Mouse (Mus musculus): ENCODE data around the gene Fras1. TPM values are rescaled to one million over a fixed set of nuclear protein-coding genes. Genes with fewer than 3 reads are reported as not detected.

The Fras1 gene
- polyA plus RNA-seq, 1 experiment from 2014 or later = 3.6 TPM

DNA sequence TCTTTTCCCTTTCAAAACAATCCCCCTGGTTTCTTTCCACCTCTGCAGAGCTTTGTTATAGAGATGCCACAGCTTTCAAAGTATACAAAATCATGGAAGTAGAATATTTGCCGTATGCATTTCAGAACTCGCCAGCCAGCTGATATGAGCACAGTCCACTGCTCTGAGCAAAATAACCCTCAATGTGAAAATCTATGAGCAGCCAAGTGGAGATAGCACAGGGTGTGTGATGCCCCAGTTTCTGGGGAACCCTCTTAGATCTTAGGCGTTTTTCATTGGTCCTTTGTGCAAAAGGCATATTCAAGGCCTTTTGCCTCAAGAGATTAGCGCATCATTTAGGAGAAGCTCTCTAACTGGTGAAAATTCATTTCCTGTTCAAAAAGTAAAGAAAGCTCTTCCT is 170.4 kb downstream of the Fras1 start:
- DNase-seq (ENCODE audit: low spot score) = no peak
- Histone ChIP-seq H3K36me3 (ENCODE audit: control insufficient read depth, insufficient read depth, low read length) (no peaks in the 10 kb centered on the region), H3K4me1 (ENCODE audit: control insufficient read depth, insufficient read depth, low read length) (no peaks in the 10 kb centered on the region), H3K27me3 (replicated peaks; ENCODE audit: control insufficient read depth, insufficient read depth, low read length) (no peaks in the 10 kb centered on the region), H3K4me3 (ENCODE audit: low read depth, low read length) (no peak overlapping the region), H3K9me3 (replicated peaks; ENCODE audit: control insufficient read depth, low read length) (no peaks in the 10 kb centered on the region), H3K27ac (ENCODE audit: low read depth, low read length) (no peak overlapping the region), H3K4me2 (ENCODE audit: low read length) (no peak overlapping the region), H3K9ac (ENCODE audit: low read length) (no peak overlapping the region)
- no peak for ATAC-seq
- WGBS = 90% methylated on average over 4 of the region's 4 CpGs

DNA sequence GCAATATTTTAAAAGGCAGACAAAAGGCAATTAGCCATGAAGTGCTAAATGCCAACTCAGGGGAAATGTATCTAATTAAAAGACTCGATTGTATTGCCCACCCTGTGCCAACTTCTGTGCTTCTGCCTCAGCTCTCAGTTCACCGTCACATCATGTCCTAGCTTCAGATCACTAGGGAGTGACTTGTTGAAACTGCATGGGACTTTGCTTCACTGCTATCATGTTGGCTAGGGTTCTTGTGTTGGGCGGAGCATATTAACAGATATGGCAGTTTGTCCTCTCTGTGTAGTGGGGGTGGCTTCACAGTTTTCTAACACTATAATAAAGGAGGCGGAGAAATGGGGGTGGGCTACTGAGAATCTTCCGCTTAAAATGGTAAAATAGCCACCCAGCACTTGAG is 172.2 kb downstream of the Fras1 start:
- Histone ChIP-seq H3K27me3 (replicated peaks; ENCODE audit: control insufficient read depth, insufficient read depth, low read length) (no peaks in the 10 kb centered on the region), H3K9ac (ENCODE audit: low read length) (no peak overlapping the region), H3K9me3 (replicated peaks; ENCODE audit: control insufficient read depth, low read length) (no peaks in the 10 kb centered on the region), H3K4me2 (ENCODE audit: low read length) (no peak overlapping the region), H3K4me1 (ENCODE audit: control insufficient read depth, insufficient read depth, low read length) (no peaks in the 10 kb centered on the region), H3K4me3 (ENCODE audit: low read depth, low read length) (no peak overlapping the region), H3K27ac (ENCODE audit: low read depth, low read length) (no peak overlapping the region), H3K36me3 (ENCODE audit: control insufficient read depth, insufficient read depth, low read length) (no peaks in the 10 kb centered on the region)
- WGBS = 83% methylated on average over 5 of the region's 5 CpGs
- DNase-seq (ENCODE audit: low spot score) (no peak), ATAC-seq (no peak)

DNA sequence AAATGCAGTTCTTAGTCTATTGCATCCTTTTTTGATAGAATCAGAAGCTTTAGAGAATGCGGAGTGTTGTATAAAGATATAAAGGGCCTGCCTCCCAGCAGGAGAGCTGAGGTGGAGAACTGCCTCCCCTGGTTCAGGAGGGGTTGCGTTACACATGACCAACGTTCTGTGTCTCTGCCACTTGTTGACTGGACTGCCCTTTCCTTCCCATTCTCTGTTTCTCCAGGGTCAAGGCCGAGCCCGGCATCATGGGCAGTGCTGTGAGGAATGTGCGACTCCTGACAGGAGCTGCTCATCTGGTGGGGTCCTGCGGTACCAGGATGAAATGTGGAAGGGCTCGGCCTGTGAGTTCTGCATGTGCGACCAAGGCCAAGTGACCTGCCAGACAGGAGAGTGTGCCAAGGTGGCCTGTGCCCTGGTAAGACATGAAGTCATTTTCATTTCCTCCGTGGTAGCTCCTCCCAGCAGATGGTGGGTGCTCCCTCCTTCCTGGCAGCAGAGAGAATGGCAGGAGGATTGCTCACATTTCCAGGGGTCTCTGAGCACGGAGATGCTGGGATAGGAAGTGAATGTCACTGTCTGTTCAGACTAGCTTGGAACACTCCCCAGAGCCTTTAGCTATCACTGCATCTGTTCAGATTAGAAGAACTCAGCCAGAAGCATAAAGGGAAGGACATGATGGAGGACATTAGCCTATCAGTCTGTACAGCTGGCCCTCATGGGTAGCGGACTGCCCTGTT is 181.4 kb downstream of the Fras1 start:
- DNase-seq (ENCODE audit: low spot score) (no peak), ATAC-seq (no peak)
- no peak overlapping the region for H3K9ac ChIP-seq (ENCODE audit: low read length)
- no peak overlapping the region for H3K4me3 ChIP-seq (ENCODE audit: low read depth, low read length)
- 91% methylated on average over 12 of the region's 12 CpGs for WGBS
- no peak overlapping the region for H3K4me2 ChIP-seq (ENCODE audit: low read length)
- H3K27ac ChIP-seq (ENCODE audit: low read depth, low read length) = no peak overlapping the region
- no peaks in the 10 kb centered on the region for H3K27me3 ChIP-seq (replicated peaks; ENCODE audit: control insufficient read depth, insufficient read depth, low read length)
- H3K9me3 ChIP-seq (replicated peaks; ENCODE audit: control insufficient read depth, low read length) = no peaks in the 10 kb centered on the region
- H3K36me3 ChIP-seq (ENCODE audit: control insufficient read depth, insufficient read depth, low read length) = no peaks in the 10 kb centered on the region
- no peaks in the 10 kb centered on the region for H3K4me1 ChIP-seq (ENCODE audit: control insufficient read depth, insufficient read depth, low read length)

DNA sequence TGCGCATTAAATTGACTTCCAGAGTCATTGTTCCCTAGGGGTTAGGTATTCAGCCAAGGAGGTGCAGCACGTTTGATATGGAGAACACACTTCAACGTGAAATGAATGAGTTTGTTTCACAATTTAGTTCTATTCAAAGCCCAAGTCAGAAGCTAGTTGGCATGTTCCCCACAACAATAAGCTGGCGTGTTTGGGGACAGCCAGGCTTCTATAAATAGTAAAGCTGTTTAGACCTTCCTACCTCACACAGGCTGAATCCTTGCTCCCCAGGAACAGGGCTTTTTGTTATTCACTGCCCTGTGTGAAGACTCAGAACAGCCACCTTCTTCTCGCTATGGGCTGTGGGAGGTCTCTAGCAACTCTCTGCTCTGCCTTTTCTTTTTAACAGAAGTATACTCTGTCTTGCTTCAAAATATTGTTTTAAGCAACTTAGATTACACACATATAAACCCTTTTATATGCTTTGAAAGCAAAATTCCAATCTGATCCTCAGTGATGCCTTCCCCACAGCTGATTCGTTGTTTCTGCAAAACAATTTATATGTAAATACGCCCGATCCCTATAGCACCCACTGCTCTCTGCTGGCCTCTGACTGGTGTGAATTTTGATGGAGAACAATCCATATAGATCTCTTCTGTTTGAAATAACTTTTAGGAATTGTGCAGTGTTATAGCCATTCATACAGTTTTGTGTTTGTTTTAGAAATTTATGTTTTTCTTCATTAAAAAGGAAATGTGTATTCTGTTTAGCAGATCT is 184.5 kb downstream of the Fras1 start:
- Histone ChIP-seq H3K27ac (ENCODE audit: low read depth, low read length) (no peak overlapping the region), H3K4me2 (ENCODE audit: low read length) (no peak overlapping the region), H3K4me3 (ENCODE audit: low read depth, low read length) (no peak overlapping the region), H3K9me3 (replicated peaks; ENCODE audit: control insufficient read depth, low read length) (no peaks in the 10 kb centered on the region), H3K9ac (ENCODE audit: low read length) (no peak overlapping the region), H3K4me1 (ENCODE audit: control insufficient read depth, insufficient read depth, low read length) (no peaks in the 10 kb centered on the region), H3K27me3 (replicated peaks; ENCODE audit: control insufficient read depth, insufficient read depth, low read length) (no peaks in the 10 kb centered on the region), H3K36me3 (ENCODE audit: control insufficient read depth, insufficient read depth, low read length) (no peaks in the 10 kb centered on the region)
- ATAC-seq (no peak), DNase-seq (ENCODE audit: low spot score) (no peak)
- 27% methylated on average over 8 of the region's 8 CpGs for WGBS

DNA sequence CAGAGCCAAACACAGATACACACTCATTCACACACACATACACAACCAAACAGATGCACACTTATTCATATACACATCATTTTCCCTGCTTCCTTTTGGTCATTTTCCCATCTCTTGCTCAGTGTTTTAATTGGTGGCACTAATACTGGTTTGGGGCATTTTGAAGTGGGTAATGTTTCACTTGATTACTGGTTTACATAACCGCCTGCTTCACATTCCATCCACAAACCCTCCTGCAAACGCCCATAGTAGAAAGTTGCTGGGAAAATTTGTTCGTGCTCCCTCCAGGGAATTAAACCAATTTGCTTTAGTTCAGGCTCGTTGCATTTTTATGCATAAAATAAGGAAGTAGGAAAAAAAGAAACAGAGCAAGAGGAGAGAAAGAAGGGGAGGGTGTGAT is 200.8 kb downstream of the Fras1 start:
- ATAC-seq (no peak), DNase-seq (ENCODE audit: low spot score) (no peak)
- Histone ChIP-seq H3K27ac (ENCODE audit: low read depth, low read length) (no peak overlapping the region), H3K4me2 (ENCODE audit: low read length) (no peak overlapping the region), H3K27me3 (replicated peaks; ENCODE audit: control insufficient read depth, insufficient read depth, low read length) (no peaks in the 10 kb centered on the region), H3K4me3 (ENCODE audit: low read depth, low read length) (no peak overlapping the region), H3K36me3 (ENCODE audit: control insufficient read depth, insufficient read depth, low read length) (no peaks in the 10 kb centered on the region), H3K4me1 (ENCODE audit: control insufficient read depth, insufficient read depth, low read length) (no peaks in the 10 kb centered on the region), H3K9ac (ENCODE audit: low read length) (no peak overlapping the region), H3K9me3 (replicated peaks; ENCODE audit: control insufficient read depth, low read length) (no peaks in the 10 kb centered on the region)
- WGBS = 72% methylated on average over 4 of the region's 4 CpGs

DNA sequence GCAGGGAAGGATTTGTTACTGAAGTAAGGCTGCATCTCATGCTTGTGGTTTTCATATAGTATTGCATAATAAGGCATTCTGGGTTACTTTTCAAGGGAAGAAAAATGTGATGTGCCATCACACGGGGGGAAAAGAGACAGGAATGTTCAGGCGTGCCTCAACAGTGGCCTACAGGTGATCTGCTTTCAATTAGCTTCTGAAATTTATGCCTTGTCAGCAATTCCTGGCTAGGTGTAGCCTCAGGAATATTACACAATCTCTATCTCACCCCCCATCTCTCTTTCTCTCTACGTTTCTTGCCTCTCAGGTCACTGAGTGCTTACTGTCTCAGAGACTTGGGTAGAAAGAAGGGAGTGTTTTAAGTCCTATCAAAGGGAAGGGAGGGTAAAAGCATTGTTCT is 204.9 kb downstream of the Fras1 start:
- no peak for ATAC-seq
- H3K27ac ChIP-seq (ENCODE audit: low read depth, low read length) = no peak overlapping the region
- 87% methylated on average over 3 of the region's 3 CpGs for WGBS

DNA sequence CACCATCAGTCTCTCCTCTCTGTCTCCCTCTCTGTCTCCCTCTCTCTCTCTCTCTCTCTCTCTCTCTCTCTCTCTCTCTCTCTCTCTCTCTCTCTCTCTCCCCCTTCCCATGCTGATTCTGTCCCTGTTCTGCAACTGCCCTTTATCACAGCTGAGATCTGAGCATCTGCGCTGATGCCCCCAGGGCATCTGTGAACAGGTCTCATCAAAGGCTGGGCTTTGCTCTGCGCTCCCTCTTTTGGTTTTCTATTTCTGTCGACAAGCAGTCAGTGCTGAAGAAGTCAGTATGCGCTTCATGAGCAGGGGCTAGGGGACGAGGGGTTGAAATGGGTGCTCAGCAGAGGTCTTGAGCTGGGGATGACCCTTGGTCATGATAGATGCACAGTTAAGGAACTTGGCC is 206.2 kb downstream of the Fras1 start:
- ATAC-seq (no peak), DNase-seq (ENCODE audit: low spot score) (no peak)
- no peak overlapping the region for H3K27ac ChIP-seq (ENCODE audit: low read depth, low read length)
- H3K9ac ChIP-seq (ENCODE audit: low read length) = no peak overlapping the region
- no peaks in the 10 kb centered on the region for H3K27me3 ChIP-seq (replicated peaks; ENCODE audit: control insufficient read depth, insufficient read depth, low read length)
- WGBS = 89% methylated on average over 5 of the region's 5 CpGs
- no peaks in the 10 kb centered on the region for H3K9me3 ChIP-seq (replicated peaks; ENCODE audit: control insufficient read depth, low read length)
- no peak overlapping the region for H3K4me2 ChIP-seq (ENCODE audit: low read length)
- no peak overlapping the region for H3K4me3 ChIP-seq (ENCODE audit: low read depth, low read length)
- no peaks in the 10 kb centered on the region for H3K4me1 ChIP-seq (ENCODE audit: control insufficient read depth, insufficient read depth, low read length)
- H3K36me3 ChIP-seq (ENCODE audit: control insufficient read depth, insufficient read depth, low read length) = no peaks in the 10 kb centered on the region

More for the DNA sequence above, 204.9 kb downstream of the Fras1 start:
- no peaks in the 10 kb centered on the region for H3K36me3 ChIP-seq (ENCODE audit: control insufficient read depth, insufficient read depth, low read length)
- no peaks in the 10 kb centered on the region for H3K27me3 ChIP-seq (replicated peaks; ENCODE audit: control insufficient read depth, insufficient read depth, low read length)
- no peak overlapping the region for H3K4me3 ChIP-seq (ENCODE audit: low read depth, low read length)
- H3K4me2 ChIP-seq (ENCODE audit: low read length) = no peak overlapping the region
- no peak overlapping the region for H3K9ac ChIP-seq (ENCODE audit: low read length)
- H3K9me3 ChIP-seq (replicated peaks; ENCODE audit: control insufficient read depth, low read length) = no peaks in the 10 kb centered on the region
- no peak for DNase-seq (ENCODE audit: low spot score)
- no peaks in the 10 kb centered on the region for H3K4me1 ChIP-seq (ENCODE audit: control insufficient read depth, insufficient read depth, low read length)

DNA sequence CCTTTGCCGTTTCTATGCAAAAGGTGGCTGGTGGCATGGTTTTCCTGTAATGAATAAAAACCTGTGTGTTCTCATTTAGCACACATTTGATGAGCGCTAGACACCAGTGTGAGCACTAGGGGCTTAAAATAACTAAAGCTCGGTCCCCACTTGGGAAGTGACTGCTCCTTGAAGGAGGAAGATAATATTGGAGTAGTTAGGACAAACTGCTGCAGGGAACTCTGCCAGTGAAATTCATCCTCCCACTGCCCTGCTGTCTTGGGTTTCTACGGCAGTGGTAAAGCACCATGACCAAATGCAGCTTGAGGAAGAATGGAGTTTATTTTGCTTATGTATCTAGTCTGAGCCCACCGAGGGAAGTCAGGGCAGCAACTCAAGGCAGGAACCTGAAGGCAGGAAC is 211.0 kb downstream of the Fras1 start:
- no peaks in the 10 kb centered on the region for H3K36me3 ChIP-seq (ENCODE audit: control insufficient read depth, insufficient read depth, low read length)
- no peak overlapping the region for H3K4me2 ChIP-seq (ENCODE audit: low read length)
- H3K27me3 ChIP-seq (replicated peaks; ENCODE audit: control insufficient read depth, insufficient read depth, low read length) = no peaks in the 10 kb centered on the region
- H3K4me1 ChIP-seq (ENCODE audit: control insufficient read depth, insufficient read depth, low read length) = no peaks in the 10 kb centered on the region
- H3K27ac ChIP-seq (ENCODE audit: low read depth, low read length) = no peak overlapping the region
- no peak overlapping the region for H3K9ac ChIP-seq (ENCODE audit: low read length)
- H3K4me3 ChIP-seq (ENCODE audit: low read depth, low read length) = no peak overlapping the region
- H3K9me3 ChIP-seq (replicated peaks; ENCODE audit: control insufficient read depth, low read length) = no peaks in the 10 kb centered on the region
- WGBS = 91% methylated on average over 5 of the region's 5 CpGs
- ATAC-seq = no peak
- no peak for DNase-seq (ENCODE audit: low spot score)

DNA sequence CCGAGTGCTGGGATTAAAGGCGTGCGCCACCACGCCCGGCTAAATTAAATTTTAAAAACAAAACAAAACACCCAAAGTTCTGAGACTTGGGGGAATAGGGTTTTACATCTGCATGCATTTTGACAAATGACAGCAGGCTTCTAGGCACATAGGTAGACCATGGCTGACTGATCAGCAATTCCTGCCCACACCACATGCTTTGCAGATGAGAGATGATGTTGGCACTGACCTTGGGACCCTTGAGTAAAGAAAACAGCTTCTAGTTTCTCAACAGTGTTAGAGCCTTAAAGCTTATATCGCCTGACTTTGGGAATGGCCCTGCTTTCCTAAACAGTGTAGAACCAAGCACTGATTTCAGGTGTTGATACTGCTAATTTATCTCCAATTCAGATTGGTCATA is 216.9 kb downstream of the Fras1 start:
- no peak for ATAC-seq
- H3K27me3 ChIP-seq (replicated peaks; ENCODE audit: control insufficient read depth, insufficient read depth, low read length) = no peaks in the 10 kb centered on the region
- DNase-seq (ENCODE audit: low spot score) = no peak
- H3K4me3 ChIP-seq (ENCODE audit: low read depth, low read length) = no peak overlapping the region
- no peaks in the 10 kb centered on the region for H3K36me3 ChIP-seq (ENCODE audit: control insufficient read depth, insufficient read depth, low read length)
- no peak overlapping the region for H3K4me2 ChIP-seq (ENCODE audit: low read length)
- no peaks in the 10 kb centered on the region for H3K9me3 ChIP-seq (replicated peaks; ENCODE audit: control insufficient read depth, low read length)
- H3K4me1 ChIP-seq (ENCODE audit: control insufficient read depth, insufficient read depth, low read length) = no peaks in the 10 kb centered on the region
- H3K9ac ChIP-seq (ENCODE audit: low read length) = no peak overlapping the region
- WGBS = 95% methylated on average over 6 of the region's 6 CpGs
- H3K27ac ChIP-seq (ENCODE audit: low read depth, low read length) = no peak overlapping the region
